Comparison of ENCODE assay signal across 22 mouse cellular contexts in genomic region chr1:21064153-21064552, GRCm38 (mm10).
"Had no signal": no experiment of that assay in that cellular context is flagged by ENCODE, and none has a peak within 500 bp of the region (broad histone marks: within the 10 kb centered on the region; RNA-seq: fewer than 3 reads in every experiment).

No protein-coding gene starts in this region.

- DNase-seq: kidney, adult 8-10 months; kidney, postnatal 10 days; kidney, postnatal 36 days; liver; lung, adult 18-20 months; lung, postnatal 14 days; lung, postnatal 4 days; midbrain, embryonic 14.5 days; right cerebral cortex, adult 18-20 months; right cerebral cortex, postnatal 14 days; right cerebral cortex, postnatal 4 days; thymus, postnatal 36 days had no signal

- H3K4me2 ChIP-seq: kidney, embryonic 15.5 days; limb, embryonic 13.5 days; liver, embryonic 12.5 days; liver, embryonic 15.5 days; lung, embryonic 15.5 days; midbrain, embryonic 11.5 days; neural tube, embryonic 12.5 days; neural tube, embryonic 15.5 days; stomach, embryonic 15.5 days had no signal

- H3K4me1 ChIP-seq: limb, embryonic 10.5 days; limb, embryonic 13.5 days; neural tube, embryonic 12.5 days; neural tube, embryonic 15.5 days; stomach, embryonic 15.5 days had no signal

- H3K36me3 ChIP-seq: liver, embryonic 15.5 days; neural tube, embryonic 15.5 days; stomach, embryonic 15.5 days had no signal

- H3K27ac ChIP-seq: kidney, embryonic 15.5 days; limb, embryonic 10.5 days; limb, embryonic 13.5 days; liver, embryonic 12.5 days; liver, embryonic 15.5 days; lung, embryonic 15.5 days; neural tube, embryonic 12.5 days; neural tube, embryonic 15.5 days; stomach, embryonic 15.5 days had no signal

- H3K4me3 ChIP-seq: kidney, embryonic 15.5 days; limb, embryonic 10.5 days; limb, embryonic 13.5 days; liver, embryonic 12.5 days; liver, embryonic 15.5 days; lung, embryonic 15.5 days; neural tube, embryonic 12.5 days; neural tube, embryonic 15.5 days; stomach, embryonic 15.5 days had no signal

- H3K9ac ChIP-seq: kidney, embryonic 15.5 days; limb, embryonic 13.5 days; liver, embryonic 12.5 days; liver, embryonic 15.5 days; lung, embryonic 15.5 days; neural tube, embryonic 12.5 days; neural tube, embryonic 15.5 days; stomach, embryonic 15.5 days had no signal

- ATAC-seq: liver, embryonic 12.5 days had no signal

- H3K9me3 ChIP-seq: kidney, embryonic 15.5 days; limb, embryonic 10.5 days; liver, embryonic 12.5 days; liver, embryonic 15.5 days; lung, embryonic 15.5 days; neural tube, embryonic 15.5 days; stomach, embryonic 15.5 days had no signal

- H3K27me3 ChIP-seq: kidney, embryonic 15.5 days; limb, embryonic 13.5 days; liver, embryonic 12.5 days; liver, embryonic 15.5 days; lung, embryonic 15.5 days; neural tube, embryonic 12.5 days; neural tube, embryonic 15.5 days; stomach, embryonic 15.5 days had no signal
